Mouse (Mus musculus) ES-Bruce4 (cell line): ENCODE data around the gene Tenm3. TPM values are rescaled to one million over a fixed set of nuclear protein-coding genes. Genes with fewer than 3 reads are reported as not detected.

Experiments used
- H3K27ac ChIP-seq: 2 replicates; pipeline ENCODE4 v1.5.1; 2012; ENCODE audit warnings: low read length, inconsistent platforms; ENCODE audit not compliant: insufficient read depth
- H3K27me3 ChIP-seq: 2 replicates; pipeline ENCODE4 v1.6.1; 2012; ENCODE audit warnings: mild to moderate bottlenecking, low read length, inconsistent platforms; ENCODE audit not compliant: control insufficient read depth, poor library complexity, insufficient read depth, severe bottlenecking
- H3K36me3 ChIP-seq: 2 replicates; pipeline ENCODE4 v1.6.1; 2012; ENCODE audit warnings: inconsistent platforms, mild to moderate bottlenecking, low read length, moderate library complexity; ENCODE audit not compliant: control insufficient read depth, poor library complexity, insufficient read depth, severe bottlenecking
- H3K4me1 ChIP-seq: one replicate; pipeline ENCODE4 v1.8.1; 2011; ENCODE audit warnings: low read length; ENCODE audit not compliant: control insufficient read depth, insufficient read depth
- H3K4me3 ChIP-seq: 2 replicates; pipeline ENCODE4 v1.5.1; 2011; ENCODE audit warnings: low read depth, mild to moderate bottlenecking, low read length
- H3K9ac ChIP-seq: 2 replicates; pipeline ENCODE4 v1.6.1; 2012; ENCODE audit warnings: low read depth, mild to moderate bottlenecking, inconsistent platforms; ENCODE audit not compliant: poor library complexity, severe bottlenecking
- H3K9me3 ChIP-seq: replicated peaks from 2 replicates; pipeline ENCODE4 v1.6.1; 2012; ENCODE audit warnings: mild to moderate bottlenecking, low read length, inconsistent platforms; ENCODE audit not compliant: control insufficient read depth, poor library complexity, insufficient read depth, severe bottlenecking
- CTCF ChIP-seq: IDR thresholded peaks from one replicate; pipeline ENCODE4 v1.8.1; 2011; ENCODE audit warnings: low read depth, low read length
- EP300 ChIP-seq: IDR thresholded peaks from 2 replicates; pipeline ENCODE4 v1.6.1; 2011; ENCODE audit warnings: low read depth, low read length; ENCODE audit not compliant: insufficient read depth
- POLR2A ChIP-seq: IDR thresholded peaks from one replicate; pipeline ENCODE4 v1.8.1; 2011; ENCODE audit warnings: low read length; ENCODE audit not compliant: insufficient read depth
- polyA plus RNA-seq: library from polyadenylated mRNA; stranded (reverse); fragments of >200 nt; gene quantifications from 2 replicates; pipeline ENCODE4 v1.2.4, GENCODE M21; 2011; ENCODE audit warnings: low read depth; ENCODE audit not compliant: missing spikeins, insufficient read depth, insufficient read length

The Tenm3 gene
- polyA plus RNA-seq, 1 experiment = 19.2 TPM

DNA sequence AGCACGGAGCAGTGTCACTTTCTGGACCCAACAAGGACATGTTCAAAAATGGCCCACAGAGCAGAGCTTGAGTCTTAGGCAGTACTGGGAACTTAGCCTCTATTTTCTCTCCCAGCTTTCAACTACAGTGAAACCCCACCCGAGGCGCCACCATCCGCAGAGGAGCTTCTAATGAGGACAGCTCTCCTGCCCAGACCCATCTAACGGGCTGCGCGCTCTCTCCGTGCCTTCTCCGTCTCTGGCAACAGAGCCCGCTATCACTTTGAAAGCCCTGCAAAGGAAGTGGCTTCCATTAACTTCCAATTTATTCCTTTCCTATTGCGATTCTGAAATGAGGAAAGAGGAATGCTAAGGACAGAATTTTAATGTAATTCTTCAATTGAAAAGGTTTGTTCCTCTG lies 569.2 kb downstream of the Tenm3 start:
- no peak overlapping the region for H3K9ac ChIP-seq
- TF ChIP-seq CTCF (no peak), EP300 (no peak), POLR2A (no peak)
- H3K27me3 ChIP-seq = 0 out of 2 replicates have a peak, but pooled peaks cover 2% of the 10 kb centered on the region
- H3K36me3 ChIP-seq = 0 out of 2 replicates have a peak, but pooled peaks cover 6% of the 10 kb centered on the region
- H3K4me3 ChIP-seq = no peak overlapping the region
- H3K4me1 ChIP-seq = no peaks in the 10 kb centered on the region
- no peak overlapping the region for H3K27ac ChIP-seq
- H3K9me3 ChIP-seq = no peaks in the 10 kb centered on the region; the same call in 1 of the 2 replicates

DNA sequence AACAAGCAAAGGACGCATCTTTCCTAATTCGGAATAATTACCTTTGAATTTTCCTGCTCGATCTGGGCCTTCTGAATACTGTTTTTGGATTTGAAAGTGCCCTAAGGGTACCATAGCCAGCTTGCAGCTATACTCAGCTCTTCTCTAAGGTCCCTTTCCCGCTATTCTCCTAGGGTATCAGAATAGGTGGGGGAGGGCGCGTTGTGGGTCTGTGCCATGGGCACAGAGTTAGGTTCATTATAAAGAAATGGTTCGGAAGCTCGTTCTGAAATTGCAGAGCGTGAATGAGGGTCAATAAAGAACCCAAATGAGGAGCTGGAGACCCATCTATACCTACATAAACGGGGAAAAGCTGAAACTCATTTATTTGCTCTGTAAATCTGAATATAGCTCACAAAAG lies 575.1 kb downstream of the Tenm3 start:
- Histone ChIP-seq H3K36me3 (no peaks in the 10 kb centered on the region), H3K4me3 (no peak overlapping the region), H3K9me3 (no peaks in the 10 kb centered on the region; the same call in 1 of the 2 replicates), H3K4me1 (no peaks in the 10 kb centered on the region), H3K9ac (no peak overlapping the region), H3K27me3 (0 out of 2 replicates have a peak, but pooled peaks cover 1% of the 10 kb centered on the region), H3K27ac (no peak overlapping the region)
- TF ChIP-seq POLR2A (no peak), CTCF (no peak), EP300 (no peak)

DNA sequence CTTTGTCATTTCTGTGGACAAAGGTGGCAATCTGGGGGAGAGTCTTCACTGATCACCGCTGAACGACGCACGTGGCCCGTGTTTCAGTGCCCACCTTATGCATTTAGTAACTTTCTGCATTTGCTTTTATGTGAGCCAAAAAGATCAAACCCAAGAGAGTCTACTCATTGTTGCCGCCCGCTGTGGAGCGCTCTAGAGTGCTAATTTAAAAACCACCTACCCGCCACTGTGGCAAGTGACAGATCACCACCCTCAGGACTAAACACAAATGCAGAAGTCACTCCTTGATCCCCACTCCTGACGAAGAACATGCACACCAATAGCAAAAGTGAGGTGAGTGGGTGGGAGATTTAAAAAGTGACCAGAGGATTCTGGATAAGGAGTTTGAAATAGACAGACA lies 583.5 kb downstream of the Tenm3 start:
- H3K36me3 ChIP-seq = no peaks in the 10 kb centered on the region

GRCm38 (mm10) chr8:48259832-48260231 lies 583.9 kb downstream of the Tenm3 start:
- Histone ChIP-seq H3K27me3 (no peaks in the 10 kb centered on the region), H3K9me3 (no peaks in the 10 kb centered on the region), H3K4me3 (no peak overlapping the region), H3K9ac (no peak overlapping the region), H3K27ac (no peak overlapping the region), H3K4me1 (no peaks in the 10 kb centered on the region), H3K36me3 (no peaks in the 10 kb centered on the region)
- TF ChIP-seq EP300 = no peak

More for the DNA sequence above, 583.5 kb downstream of the Tenm3 start:
- H3K4me1 ChIP-seq = no peaks in the 10 kb centered on the region
- no peak overlapping the region for H3K27ac ChIP-seq
- no peak overlapping the region for H3K9ac ChIP-seq
- no peak for TF ChIP-seq EP300
- no peak for TF ChIP-seq CTCF
- no peak for TF ChIP-seq POLR2A
- no peaks in the 10 kb centered on the region for H3K9me3 ChIP-seq
- H3K4me3 ChIP-seq = no peak overlapping the region
- H3K27me3 ChIP-seq = no peaks in the 10 kb centered on the region

- no peaks in the 10 kb centered on the region for H3K36me3 ChIP-seq
- TF ChIP-seq CTCF = no peak
- TF ChIP-seq EP300 = no peak
- no peak for TF ChIP-seq POLR2A
- H3K9ac ChIP-seq = no peak overlapping the region
- H3K4me3 ChIP-seq = no peak overlapping the region
- no peaks in the 10 kb centered on the region for H3K4me1 ChIP-seq
- H3K27me3 ChIP-seq = no peaks in the 10 kb centered on the region
- H3K9me3 ChIP-seq = no peaks in the 10 kb centered on the region
- H3K27ac ChIP-seq = no peak overlapping the region
These were observed 599.9 kb downstream of the Tenm3 start for GRCm38 (mm10) chr8:48243876-48244275.

- Histone ChIP-seq H3K9me3 (no peaks in the 10 kb centered on the region), H3K36me3 (0 out of 2 replicates have a peak, but pooled peaks cover 4% of the 10 kb centered on the region), H3K4me3 (no peak overlapping the region), H3K4me1 (no peaks in the 10 kb centered on the region), H3K27ac (no peak overlapping the region), H3K9ac (no peak overlapping the region), H3K27me3 (no peaks in the 10 kb centered on the region)
- TF ChIP-seq POLR2A = no peak
- no peak for TF ChIP-seq CTCF
- TF ChIP-seq EP300 = no peak
These were observed 602.7 kb downstream of the Tenm3 start for GRCm38 (mm10) chr8:48240917-48241531.
